Mouse (Mus musculus) yolk sac, embryonic 10.5 days (tissue): ENCODE results near the gene Ak9.

Experiments
- DNase-seq: peaks from one replicate; pipeline ENCODE4 v3.0.0-alpha.2; 2017; ENCODE audit warnings: low spot score

The Ak9 gene

GRCm38 (mm10) chr10:41451656-41452055 lies 147.9 kb downstream of the Ak9 start:
- DNase-seq = peak; percentile 81

- DNase-seq = no peak
Observed at GRCm38 (mm10) chr10:41452791-41453190, 149.0 kb downstream of the Ak9 start.

- DNase-seq = no peak
Observed at GRCm38 (mm10) chr10:41459990-41460389, 156.2 kb downstream of the Ak9 start.

- peak; percentile 47 for DNase-seq
Observed at GRCm38 (mm10) chr10:41460501-41460900, 156.7 kb downstream of the Ak9 start.

- no peak for DNase-seq
Observed at GRCm38 (mm10) chr10:41461057-41461722, 157.4 kb downstream of the Ak9 start.

GRCm38 (mm10) chr10:41464401-41464955 lies 160.7 kb downstream of the Ak9 start:
- no peak for DNase-seq

- no peak for DNase-seq
Observed at GRCm38 (mm10) chr10:41467325-41467724, 163.5 kb downstream of the Ak9 start.

- no peak for DNase-seq
Observed at GRCm38 (mm10) chr10:41470693-41471092, 166.9 kb downstream of the Ak9 start.

- no peak for DNase-seq
Observed at GRCm38 (mm10) chr10:41472534-41472933, 168.8 kb downstream of the Ak9 start.

GRCm38 (mm10) chr10:41472962-41473481 lies 169.2 kb downstream of the Ak9 start:
- DNase-seq = no peak

GRCm38 (mm10) chr10:41473782-41474468 lies 170.1 kb downstream of the Ak9 start:
- no peak for DNase-seq

GRCm38 (mm10) chr10:41474981-41475391 lies 171.2 kb downstream of the Ak9 start:
- DNase-seq = no peak

- peak; percentile 75 for DNase-seq
Observed at GRCm38 (mm10) chr10:41476171-41477017, 172.6 kb downstream of the Ak9 start, which contains the start of gene Mical1. TSS of gene Mical1 (plus strand) at chr10:41476314.

GRCm38 (mm10) chr10:41477018-41477277 lies 173.2 kb downstream of the Ak9 start:
- DNase-seq = peak; percentile 44

GRCm38 (mm10) chr10:41477278-41478181 lies 173.8 kb downstream of the Ak9 start:
- peak; percentile 70 for DNase-seq

- DNase-seq = no peak
Observed at GRCm38 (mm10) chr10:41479961-41480360, 176.2 kb downstream of the Ak9 start.

- DNase-seq = no peak
Observed at GRCm38 (mm10) chr10:41480938-41481880, 177.4 kb downstream of the Ak9 start.

GRCm38 (mm10) chr10:41482446-41482845 lies 178.7 kb downstream of the Ak9 start:
- no peak for DNase-seq
